Mouse (Mus musculus) neural tube, embryonic 11.5 days (tissue): ENCODE measurements at regions not wholly inside any gene's neighbourhood (a gene's known extent, or its start where the extent isn't known, plus 50 kb on each side); places are given as distances from the start of the nearest gene placed in this dataset.

ENCODE experiments used
- ATAC-seq: fragments of 200-750 bp; cut with Nextera tagmentation; 2 replicates; pipeline ENCODE4 v1.8.0; 2017; ENCODE audit warnings: moderate number of reproducible peaks, mild to moderate bottlenecking, moderate TSS enrichment, moderate library complexity; ENCODE audit not compliant: insufficient read depth, low FRiP score, low TSS enrichment
- DNase-seq: peaks from one replicate; pipeline ENCODE4 v3.0.0-alpha.2; 2015; ENCODE audit warnings: low spot score
- H3K27ac ChIP-seq: fragments of 300-500 bp; sonication (generic); 2 replicates; pipeline ENCODE4 v1.5.1; 2014; ENCODE audit warnings: low read depth, mild to moderate bottlenecking, low read length
- H3K27me3 ChIP-seq: fragments of 300-500 bp; sonication (generic); 2 replicates; pipeline ENCODE4 v1.6.1; 2014; ENCODE audit warnings: mild to moderate bottlenecking, low read length, mixed read lengths; ENCODE audit not compliant: control insufficient read depth, insufficient read depth
- H3K36me3 ChIP-seq: fragments of 300-500 bp; sonication (generic); 2 replicates; pipeline ENCODE4 v1.6.1; 2014; ENCODE audit warnings: mild to moderate bottlenecking, low read length, moderate library complexity, mixed read lengths; ENCODE audit not compliant: control insufficient read depth, insufficient read depth
- H3K4me1 ChIP-seq: fragments of 300-500 bp; sonication (generic); 2 replicates; pipeline ENCODE4 v1.6.1; 2014; ENCODE audit warnings: low read length, mixed read lengths; ENCODE audit not compliant: control insufficient read depth, insufficient read depth
- H3K4me2 ChIP-seq: fragments of 300-500 bp; sonication (generic); 2 replicates; pipeline ENCODE4 v1.6.1; 2014; ENCODE audit warnings: low read depth, mild to moderate bottlenecking, moderate library complexity
- H3K4me3 ChIP-seq: fragments of 300-500 bp; sonication (generic); 2 replicates; pipeline ENCODE4 v1.5.1; 2014; ENCODE audit warnings: low read depth, low read length
- H3K9ac ChIP-seq: fragments of 300-500 bp; sonication (generic); 2 replicates; pipeline ENCODE4 v1.6.1; 2014; ENCODE audit warnings: mild to moderate bottlenecking, low read length
- H3K9me3 ChIP-seq: fragments of 300-500 bp; sonication (generic); 2 replicates; pipeline ENCODE4 v1.6.1; 2016; ENCODE audit warnings: low read length; ENCODE audit not compliant: control insufficient read depth
- WGBS: fragments of 180-500 bp; shearing (Covaris S2); extraction: QIAGEN DNeasy Blood & Tissue Kit; methylation state at CpG from one replicate; pipeline ENCODE4 v1.1.7; 2014; 5-methylcytosine and 5-hydroxymethylcytosine counted together

DNA sequence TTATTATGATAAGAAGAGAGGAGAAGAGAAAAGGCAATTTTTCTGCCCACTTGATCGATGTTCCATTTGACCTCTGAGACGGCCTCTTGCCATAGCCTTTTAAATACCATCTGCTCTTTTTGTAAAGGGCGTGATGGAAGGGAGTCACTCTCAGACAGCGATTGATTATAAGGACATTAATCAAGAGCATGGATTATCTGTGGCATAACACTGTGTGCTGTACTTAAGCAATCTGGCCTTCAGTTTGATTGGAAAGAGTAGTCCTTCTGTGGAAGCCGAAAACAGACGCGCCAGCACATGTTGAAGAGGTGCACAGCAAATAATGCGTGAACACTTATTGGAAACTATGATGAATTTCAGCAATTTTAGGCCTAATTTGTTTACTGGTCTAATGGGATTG lies 685.4 kb upstream of the Robo1 start:
- H3K27ac ChIP-seq, result no peak overlapping the region
- peak; percentile 61 for ATAC-seq

DNA sequence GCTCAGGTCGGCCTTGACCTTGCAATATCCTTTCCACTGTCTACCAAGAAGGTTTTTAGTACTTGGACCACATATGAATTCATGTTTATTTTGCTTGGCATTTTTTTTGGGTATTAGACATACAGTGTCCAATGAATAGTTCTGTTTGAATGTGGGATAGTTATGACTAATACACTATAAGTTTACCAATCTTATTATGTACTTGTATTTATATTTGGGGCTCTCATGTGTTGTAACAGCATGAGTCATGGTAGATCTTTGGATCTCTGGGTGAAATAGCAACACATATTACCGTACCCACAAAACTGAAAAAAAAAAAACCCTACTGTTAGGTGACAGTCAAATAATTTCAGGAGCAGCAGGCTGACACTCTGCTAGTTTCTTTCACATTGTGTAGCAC lies 667.7 kb upstream of the Robo1 start:
- no peak overlapping the region for H3K27ac ChIP-seq
- no peak overlapping the region for H3K4me2 ChIP-seq
- no peaks in the 10 kb centered on the region for H3K4me1 ChIP-seq
- H3K9ac ChIP-seq, result no peak overlapping the region
- no peaks in the 10 kb centered on the region for H3K27me3 ChIP-seq
- ATAC-seq (no peak), DNase-seq (no peak)
- no peak overlapping the region for H3K4me3 ChIP-seq
- H3K36me3 ChIP-seq, result no peaks in the 10 kb centered on the region
- 90% methylated on average over 2 of the region's 2 CpGs for WGBS
- no peaks in the 10 kb centered on the region for H3K9me3 ChIP-seq

More for the DNA sequence above, 685.4 kb upstream of the Robo1 start:
- Histone ChIP-seq H3K27me3 (no peaks in the 10 kb centered on the region), H3K4me2 (no peak overlapping the region), H3K9ac (no peak overlapping the region), H3K9me3 (no peaks in the 10 kb centered on the region), H3K36me3 (no peaks in the 10 kb centered on the region), H3K4me1 (no peaks in the 10 kb centered on the region), H3K4me3 (no peak overlapping the region)
- WGBS, result 67% methylated on average over 8 of the region's 8 CpGs
- peak; percentile 29 for DNase-seq

DNA sequence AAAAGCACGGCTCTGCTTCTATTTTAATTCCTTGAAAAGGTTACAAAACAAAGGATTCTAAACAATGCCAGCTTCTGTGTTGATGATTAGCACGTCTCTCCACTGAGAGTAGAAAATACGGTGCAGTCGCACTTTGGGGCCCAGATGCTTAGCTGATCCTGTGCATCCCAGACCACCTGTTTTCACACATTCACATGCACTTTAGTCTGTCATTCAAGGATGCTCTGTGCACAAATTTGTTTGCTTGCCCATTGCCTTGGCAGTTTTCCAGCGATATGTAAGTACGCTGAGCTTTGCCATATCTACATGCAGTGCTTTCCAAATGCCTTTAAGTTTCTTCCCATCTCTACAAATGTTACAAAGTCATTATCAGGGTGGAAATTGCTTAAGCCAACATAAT lies 664.9 kb upstream of the Robo1 start:
- Histone ChIP-seq H3K27me3 (no peaks in the 10 kb centered on the region), H3K36me3 (no peaks in the 10 kb centered on the region), H3K4me1 (no peaks in the 10 kb centered on the region), H3K9me3 (no peaks in the 10 kb centered on the region), H3K27ac (no peak overlapping the region), H3K9ac (no peak overlapping the region), H3K4me2 (no peak overlapping the region), H3K4me3 (no peak overlapping the region)
- 70% methylated on average over 6 of the region's 6 CpGs for WGBS
- no peak for ATAC-seq
- DNase-seq, result no peak

DNA sequence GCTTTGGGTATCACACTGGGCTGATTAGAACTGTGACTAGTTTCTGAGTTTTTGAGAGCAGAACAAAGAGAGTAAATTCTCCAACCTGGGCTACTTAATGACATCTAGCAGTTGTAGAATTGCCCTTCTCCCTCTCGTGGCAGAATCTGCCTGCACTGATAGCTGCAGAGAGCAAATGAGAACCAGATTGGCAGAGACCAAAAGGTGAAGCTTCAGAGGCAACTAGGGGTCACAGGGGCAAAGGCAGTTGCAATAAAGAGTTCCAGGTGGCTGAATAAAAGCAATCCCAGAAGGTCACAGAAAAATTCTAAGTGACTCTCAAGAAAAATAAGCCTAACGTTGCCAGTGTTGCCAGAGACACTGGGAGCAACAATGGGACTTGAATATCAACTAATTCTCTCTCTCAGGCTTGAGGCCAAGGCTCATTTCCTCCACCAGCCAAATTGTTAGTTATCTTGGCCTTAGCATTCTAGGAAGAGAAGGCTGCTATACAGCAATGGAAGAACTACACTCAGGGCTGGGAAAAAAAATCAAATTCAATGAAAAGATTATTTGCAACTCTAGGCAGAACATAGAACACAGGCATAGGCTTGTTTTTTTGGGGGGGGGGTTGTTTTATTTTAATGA lies 629.9 kb upstream of the Robo1 start:
- Histone ChIP-seq H3K36me3 (no peaks in the 10 kb centered on the region), H3K4me3 (no peak overlapping the region), H3K4me1 (no peaks in the 10 kb centered on the region), H3K27me3 (no peaks in the 10 kb centered on the region), H3K9me3 (no peaks in the 10 kb centered on the region), H3K27ac (no peak overlapping the region), H3K9ac (no peak overlapping the region), H3K4me2 (no peak overlapping the region)
- DNase-seq (peak; percentile 18), ATAC-seq (no peak)
- 10% methylated on average over 2 of the region's 2 CpGs for WGBS

DNA sequence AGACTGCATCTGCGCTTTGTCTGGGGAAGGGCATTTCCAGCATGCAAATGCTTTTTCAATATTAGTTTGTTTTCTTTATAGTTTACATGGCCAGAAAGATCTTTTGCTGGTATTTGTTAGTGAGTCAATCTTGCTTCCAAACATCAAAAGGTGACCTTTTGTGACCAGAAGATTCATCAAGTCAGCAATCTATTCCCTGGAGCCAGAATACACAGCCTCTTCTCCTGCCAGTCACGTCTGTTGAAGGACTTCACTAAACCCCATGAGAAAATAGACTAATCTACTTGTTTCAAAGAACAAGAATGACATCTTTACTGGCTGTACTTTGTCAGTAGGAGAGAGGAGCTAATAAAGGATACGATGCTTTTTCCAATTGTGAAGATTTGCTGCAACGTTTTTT lies 614.6 kb upstream of the Robo1 start:
- no peaks in the 10 kb centered on the region for H3K9me3 ChIP-seq
- no peaks in the 10 kb centered on the region for H3K36me3 ChIP-seq
- no peaks in the 10 kb centered on the region for H3K4me1 ChIP-seq
- no peak overlapping the region for H3K4me2 ChIP-seq
- ATAC-seq (no peak), DNase-seq (no peak)
- no peak overlapping the region for H3K9ac ChIP-seq
- H3K27ac ChIP-seq, result no peak overlapping the region
- H3K4me3 ChIP-seq, result no peak overlapping the region
- no peaks in the 10 kb centered on the region for H3K27me3 ChIP-seq
- WGBS, result 47% methylated on average over 4 of the region's 4 CpGs

DNA sequence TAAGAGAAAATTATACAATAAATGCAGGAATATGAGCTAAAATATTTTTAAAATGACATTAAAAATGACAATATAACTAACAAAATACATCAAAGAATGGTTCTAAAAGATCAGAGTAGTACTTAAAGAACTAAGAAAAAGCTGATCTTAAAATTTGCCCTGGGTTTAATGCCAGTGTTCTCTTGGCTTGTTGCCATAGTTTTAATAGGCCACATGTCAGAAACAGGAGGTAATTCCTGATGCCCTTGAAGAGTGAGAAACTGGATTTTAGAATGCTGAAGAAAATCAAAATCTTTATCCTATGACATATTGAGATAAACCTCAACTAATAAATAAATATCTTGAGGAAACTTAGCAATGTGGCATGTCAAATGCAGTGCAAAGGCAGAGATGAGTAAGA lies 602.3 kb upstream of the Robo1 start:
- Histone ChIP-seq H3K4me3 (no peak overlapping the region), H3K4me2 (no peak overlapping the region), H3K27ac (no peak overlapping the region), H3K4me1 (no peaks in the 10 kb centered on the region), H3K9ac (no peak overlapping the region), H3K36me3 (no peaks in the 10 kb centered on the region), H3K9me3 (no peaks in the 10 kb centered on the region), H3K27me3 (no peaks in the 10 kb centered on the region)
- no peak for DNase-seq
- no peak for ATAC-seq

DNA sequence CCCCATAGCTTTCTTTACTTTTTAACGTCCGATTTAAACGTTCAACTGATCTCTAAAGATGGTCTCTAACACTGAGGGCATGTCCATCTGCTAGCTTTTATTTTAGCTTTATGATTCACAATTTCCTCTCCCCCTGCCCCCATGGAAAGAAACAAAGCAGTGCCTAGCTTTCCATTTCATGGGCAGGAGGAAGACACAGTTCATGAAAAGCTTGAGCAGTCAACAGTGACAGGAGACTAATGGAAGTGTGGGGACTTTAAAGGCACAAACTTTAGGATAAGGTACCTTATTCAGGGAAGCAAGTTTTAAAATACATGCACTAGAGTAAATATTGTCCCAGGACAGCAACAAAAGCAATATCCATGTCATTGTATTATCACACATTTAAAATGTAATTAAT lies 598.4 kb upstream of the Robo1 start:
- WGBS, result 90% methylated on average over 3 of the region's 3 CpGs
- no peak overlapping the region for H3K4me3 ChIP-seq
- H3K4me1 ChIP-seq, result no peaks in the 10 kb centered on the region
- no peaks in the 10 kb centered on the region for H3K36me3 ChIP-seq
- ATAC-seq (no peak), DNase-seq (no peak)
- H3K4me2 ChIP-seq, result no peak overlapping the region
- H3K9ac ChIP-seq, result no peak overlapping the region
- H3K27ac ChIP-seq, result no peak overlapping the region
- H3K27me3 ChIP-seq, result no peaks in the 10 kb centered on the region
- H3K9me3 ChIP-seq, result no peaks in the 10 kb centered on the region

DNA sequence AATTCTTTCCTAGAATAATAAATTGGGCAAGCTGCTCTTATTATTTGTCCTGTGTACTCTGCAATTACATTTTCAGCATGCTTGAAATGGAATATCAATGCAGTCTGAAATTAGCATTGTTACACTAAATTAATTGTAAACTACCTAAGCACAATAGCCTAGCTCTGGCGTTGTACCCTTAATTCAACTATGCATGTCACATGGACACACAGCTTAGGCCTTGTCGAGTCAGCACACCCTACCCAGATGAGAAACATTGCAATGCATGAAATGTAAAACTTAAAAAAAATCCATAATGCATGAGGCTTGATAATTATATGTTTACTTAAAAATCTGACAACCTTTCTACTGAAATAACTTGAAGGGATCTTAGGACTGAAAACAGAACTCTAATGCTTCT lies 596.2 kb upstream of the Robo1 start:
- WGBS, result 76% methylated on average over 2 of the region's 2 CpGs
- Histone ChIP-seq H3K9me3 (no peaks in the 10 kb centered on the region), H3K9ac (no peak overlapping the region), H3K4me3 (no peak overlapping the region), H3K27me3 (no peaks in the 10 kb centered on the region), H3K4me1 (no peaks in the 10 kb centered on the region), H3K27ac (no peak overlapping the region), H3K4me2 (no peak overlapping the region), H3K36me3 (no peaks in the 10 kb centered on the region)
- ATAC-seq (no peak), DNase-seq (no peak)

DNA sequence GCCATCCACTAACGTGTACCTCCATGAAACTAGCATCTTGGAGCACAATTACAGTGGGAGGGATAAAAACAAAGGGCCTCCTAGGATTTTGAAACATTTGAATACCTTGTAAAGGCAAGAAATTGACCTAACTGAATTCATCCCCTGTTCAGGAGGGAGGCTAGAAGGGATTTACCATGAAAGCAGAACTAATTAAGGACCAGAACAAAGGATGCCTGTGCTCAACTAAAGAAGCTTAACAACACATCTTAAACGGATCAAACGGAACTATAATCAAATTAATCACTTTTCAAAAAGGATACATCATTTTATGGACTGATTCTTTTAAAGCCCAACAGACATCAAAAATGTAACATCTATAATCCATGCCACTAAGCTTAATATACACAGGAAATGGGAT lies 590.9 kb upstream of the Robo1 start:
- DNase-seq (no peak), ATAC-seq (no peak)
- WGBS, result 64% methylated on average over 3 of the region's 3 CpGs
- H3K4me3 ChIP-seq, result no peak overlapping the region
- no peak overlapping the region for H3K4me2 ChIP-seq
- no peak overlapping the region for H3K27ac ChIP-seq
- no peak overlapping the region for H3K9ac ChIP-seq
- no peaks in the 10 kb centered on the region for H3K4me1 ChIP-seq
- no peaks in the 10 kb centered on the region for H3K27me3 ChIP-seq
- no peaks in the 10 kb centered on the region for H3K36me3 ChIP-seq
- no peaks in the 10 kb centered on the region for H3K9me3 ChIP-seq
